Mouse (Mus musculus) embryonic fibroblast, embryonic 13.5 days (primary cell): ENCODE results near the gene Xylt1.

ENCODE experiments used
- CTCF ChIP-seq: IDR thresholded peaks from 2 replicates; pipeline ENCODE4 v1.5.1; 2011; ENCODE audit warnings: mild to moderate bottlenecking, control low read depth, low read length, moderate library complexity, borderline replicate concordance; ENCODE audit not compliant: insufficient read depth
- POLR2A ChIP-seq: IDR thresholded peaks from 2 replicates; pipeline ENCODE4 v1.6.1; 2011; ENCODE audit warnings: low read depth, mild to moderate bottlenecking, control low read depth, low read length, moderate library complexity

- no peak for TF ChIP-seq CTCF
- TF ChIP-seq POLR2A = no peak
Observed at GRCm38 (mm10) chr7:117382006-117382405, 1.2 kb downstream of the Xylt1 start.
